Mouse (Mus musculus) megakaryocyte, embryonic 14.5 days (primary cell): ENCODE measurements around the gene Kctd6. TPM values are rescaled to one million over a fixed set of nuclear protein-coding genes. Genes with fewer than 3 reads are reported as not detected.

Source experiments
- H3K27me3 ChIP-seq: replicated peaks from 2 replicates; pipeline ENCODE3; 2012; ENCODE audit warnings: inconsistent platforms
- H3K36me3 ChIP-seq: replicated peaks from 2 replicates; pipeline ENCODE3; 2012; ENCODE audit warnings: low read length, inconsistent platforms, mixed read lengths
- H3K4me1 ChIP-seq: 2 replicates; pipeline ENCODE4 v1.6.1; 2012; ENCODE audit warnings: inconsistent platforms
- H3K4me3 ChIP-seq: replicated peaks from 2 replicates; pipeline ENCODE3; 2012; ENCODE audit warnings: moderate library complexity, mild to moderate bottlenecking, inconsistent platforms
- H3K9me3 ChIP-seq: 2 replicates; pipeline ENCODE4 v1.6.1; 2012; ENCODE audit warnings: inconsistent platforms
- FLI1 ChIP-seq: IDR thresholded peaks from 2 replicates; pipeline ENCODE4 v1.6.1; 2012; ENCODE audit warnings: low read length, inconsistent platforms, mixed read lengths
- GATA1 ChIP-seq: IDR thresholded peaks from 3 replicates; pipeline ENCODE4 v1.6.1; 2012; ENCODE audit warnings: mixed read lengths, low read length, inconsistent platforms, borderline replicate concordance
- polyA plus RNA-seq: library from polyadenylated mRNA; stranded (reverse); fragments of >175 nt; gene quantifications from 2 replicates; pipeline ENCODE4 v1.2.3, GENCODE M21; 2012; ENCODE audit warnings: low replicate concordance; ENCODE audit not compliant: insufficient read depth

Kctd6 gene
- polyA plus RNA-seq, 1 experiment: 0.16 TPM

DNA sequence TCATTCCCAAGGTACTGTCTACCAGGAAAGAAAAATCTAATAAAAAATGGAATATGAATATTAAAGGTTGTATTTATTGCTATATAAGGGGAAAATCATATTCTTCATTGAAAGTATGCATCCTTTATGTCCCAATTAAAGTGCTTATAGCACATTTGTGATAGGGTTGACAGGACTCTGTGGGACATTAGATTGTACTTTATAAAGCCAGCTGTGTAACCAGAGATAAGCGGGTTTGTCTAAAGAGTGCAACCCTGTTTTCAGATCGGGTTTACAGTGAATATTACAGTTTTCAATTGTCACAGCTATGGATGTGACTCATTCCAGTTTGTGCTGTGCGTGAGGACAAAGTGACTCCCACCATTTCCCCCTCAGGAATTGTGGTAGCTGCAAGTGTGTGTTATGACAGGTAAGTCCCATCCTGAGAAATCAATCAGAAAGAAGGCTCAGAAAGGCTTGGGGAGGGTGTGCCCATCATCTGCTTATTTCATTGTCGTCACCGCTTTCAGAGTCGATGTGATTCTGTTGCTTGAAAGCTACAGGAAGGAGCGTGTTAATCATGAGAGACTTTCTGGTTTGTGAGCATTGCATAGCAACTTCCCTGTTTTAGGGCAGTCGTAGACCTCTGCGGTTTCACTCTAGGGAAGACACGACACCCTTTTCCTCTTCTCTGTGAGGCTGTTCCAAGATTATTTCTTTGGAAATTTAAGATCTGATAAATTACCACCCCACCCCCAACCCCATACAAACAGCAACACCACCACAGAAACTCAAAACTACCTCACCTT lies 9.8 kb downstream of the Kctd6 start:
- Histone ChIP-seq H3K4me1 (peaks cover 7% of the 10 kb centered on the region), H3K9me3 (no peaks in the 10 kb centered on the region), H3K27me3 (peaks cover 9% of the 10 kb centered on the region), H3K4me3 (peak overlapping the region; percentile 33), H3K36me3 (peaks cover 5% of the 10 kb centered on the region)
- TF ChIP-seq FLI1 (no peak), GATA1 (no peak)

DNA sequence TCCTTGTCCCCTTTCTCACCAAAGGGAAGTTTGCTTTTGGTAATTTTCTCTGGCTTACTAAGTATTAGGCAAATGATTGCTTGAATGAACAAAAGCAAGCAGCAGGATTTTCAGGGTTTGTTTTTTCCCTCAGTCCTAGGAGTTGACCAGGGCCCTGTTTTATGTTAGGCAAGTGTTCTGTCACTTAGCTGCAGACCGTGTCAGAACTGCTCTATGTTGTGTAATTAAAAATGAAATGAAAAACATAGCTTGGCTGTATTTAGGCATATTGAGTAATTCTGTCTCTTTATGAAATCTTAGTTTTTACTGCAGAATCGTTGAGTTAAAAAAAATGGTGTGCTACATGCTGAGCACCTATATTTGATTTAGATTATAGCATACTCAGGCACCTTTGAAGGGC lies 10.9 kb downstream of the Kctd6 start:
- Histone ChIP-seq H3K4me3 (no peak overlapping the region), H3K4me1 (peaks cover 11% of the 10 kb centered on the region), H3K9me3 (no peaks in the 10 kb centered on the region), H3K27me3 (peaks cover 11% of the 10 kb centered on the region), H3K36me3 (peaks cover 5% of the 10 kb centered on the region)
- no peak for TF ChIP-seq GATA1
- no peak for TF ChIP-seq FLI1

DNA sequence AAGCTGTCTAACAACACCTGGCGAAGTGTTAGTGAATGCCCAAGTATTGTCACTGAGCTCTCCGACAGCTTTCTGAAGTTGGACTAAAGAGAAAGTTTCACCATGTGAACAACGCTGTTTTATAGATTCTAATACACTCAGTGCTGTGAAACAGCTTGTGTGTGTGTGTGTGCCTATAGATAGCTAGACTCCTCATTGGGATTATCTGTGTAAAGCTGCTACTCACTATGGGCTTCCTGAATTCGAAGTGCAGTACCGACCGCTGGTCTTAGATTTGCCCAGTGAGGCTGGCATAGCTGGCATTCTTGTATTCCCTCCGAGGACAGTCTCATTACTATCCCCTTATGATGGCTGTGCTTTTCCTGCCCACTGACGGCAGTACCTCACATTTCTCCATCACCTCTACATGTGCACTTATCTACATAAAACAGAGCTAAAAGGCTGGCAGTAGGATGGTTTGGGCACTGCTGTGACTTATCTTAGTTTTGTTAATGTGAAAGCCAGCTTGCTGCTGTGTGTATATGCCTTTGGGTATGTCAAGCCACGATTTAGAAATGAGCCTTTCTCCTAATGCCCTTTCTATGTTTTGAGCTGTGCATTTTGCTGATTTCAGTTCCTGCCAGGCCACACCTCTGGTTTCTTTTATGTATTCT lies 15.6 kb downstream of the Kctd6 start:
- Histone ChIP-seq H3K9me3 (no peaks in the 10 kb centered on the region), H3K4me1 (peaks cover 20% of the 10 kb centered on the region), H3K36me3 (no peaks in the 10 kb centered on the region), H3K4me3 (no peak overlapping the region), H3K27me3 (peaks cover 19% of the 10 kb centered on the region)
- no peak for TF ChIP-seq FLI1
- TF ChIP-seq GATA1: no peak

DNA sequence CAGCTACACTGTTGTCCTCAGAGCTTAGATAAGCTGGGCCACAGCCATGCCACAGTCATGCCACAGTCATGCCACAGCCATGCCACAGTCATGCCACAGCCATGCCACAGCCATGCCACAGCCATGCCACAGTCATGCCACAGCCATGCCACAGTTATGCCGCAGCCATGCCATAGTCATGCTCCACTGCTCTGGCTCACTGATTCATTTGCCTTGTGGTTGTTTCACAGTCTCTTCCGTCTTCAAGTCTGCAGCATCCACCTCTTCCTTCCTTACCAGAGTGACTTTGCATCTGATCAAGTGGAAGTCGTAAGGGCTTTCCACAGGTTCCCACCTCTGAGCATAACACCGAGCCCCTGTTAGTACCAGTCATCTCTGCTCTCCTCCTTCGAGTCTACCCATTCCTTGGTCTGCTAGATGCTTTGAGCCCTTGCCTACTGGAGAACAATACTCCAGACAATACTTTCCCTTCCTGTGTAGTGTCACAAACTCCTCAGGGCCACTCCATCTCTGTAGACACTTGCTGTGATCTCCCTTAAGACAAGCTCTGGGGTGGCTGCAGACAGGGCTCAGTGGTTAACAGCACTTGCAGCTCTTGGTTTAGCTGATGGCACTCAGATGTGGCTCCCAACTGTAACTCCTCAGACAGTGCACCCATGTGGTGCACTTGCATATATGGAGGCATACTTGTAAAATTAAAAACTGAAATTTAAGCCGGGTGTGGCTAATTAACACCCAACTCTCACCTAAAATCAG lies 18.4 kb downstream of the Kctd6 start:
- Histone ChIP-seq H3K4me3 (peak overlapping the region; percentile 77), H3K4me1 (peaks cover 20% of the 10 kb centered on the region), H3K36me3 (no peaks in the 10 kb centered on the region), H3K27me3 (peaks cover 13% of the 10 kb centered on the region), H3K9me3 (no peaks in the 10 kb centered on the region)
- TF ChIP-seq FLI1 (no peak), GATA1 (no peak)

DNA sequence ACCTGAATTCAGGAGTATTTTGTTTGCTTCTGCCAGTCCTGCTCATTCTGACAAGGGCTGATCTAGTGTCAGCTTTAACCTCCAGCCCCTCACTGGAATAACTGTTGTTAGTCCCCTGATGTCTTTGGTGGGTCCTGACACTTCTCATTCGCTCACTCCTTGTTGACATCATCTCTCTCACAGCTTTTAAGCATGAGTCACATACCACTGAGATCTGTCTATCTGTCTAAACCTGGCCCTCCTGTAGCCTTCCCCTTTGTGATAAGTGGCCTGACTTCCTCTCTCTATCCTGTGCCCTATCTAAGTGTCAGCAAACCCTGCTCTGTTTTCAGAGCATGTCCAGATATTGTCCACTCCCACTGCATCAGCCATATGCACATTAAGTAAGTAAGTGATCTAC lies 19.3 kb downstream of the Kctd6 start:
- Histone ChIP-seq H3K4me3 (no peak overlapping the region), H3K9me3 (no peaks in the 10 kb centered on the region)

DNA sequence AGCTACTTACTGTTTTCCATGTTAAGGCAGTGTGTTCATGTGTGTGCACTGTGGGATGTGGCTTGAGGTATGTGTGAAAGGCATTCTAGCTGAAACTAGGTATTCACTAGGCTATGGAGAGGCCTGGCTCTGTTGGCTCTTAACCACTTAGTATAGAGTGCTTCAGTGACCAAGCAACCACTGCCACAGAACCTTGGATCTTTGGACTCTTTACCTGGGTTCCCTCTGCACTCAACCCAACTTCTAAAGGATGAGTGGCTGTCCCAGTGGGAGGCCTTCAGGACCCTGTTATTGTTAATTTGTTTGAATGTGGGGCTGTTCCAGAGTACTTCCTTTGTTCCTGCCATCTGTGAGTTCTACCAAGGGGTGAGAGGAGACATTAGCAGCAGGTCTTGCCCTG lies 27.9 kb downstream of the Kctd6 start:
- no peaks in the 10 kb centered on the region for H3K36me3 ChIP-seq
- no peak overlapping the region for H3K4me3 ChIP-seq
- H3K9me3 ChIP-seq: no peaks in the 10 kb centered on the region
- TF ChIP-seq GATA1 (no peak), FLI1 (no peak)
- H3K27me3 ChIP-seq: peaks cover 22% of the 10 kb centered on the region
- no peaks in the 10 kb centered on the region for H3K4me1 ChIP-seq

More for the DNA sequence above, 19.3 kb downstream of the Kctd6 start:
- Histone ChIP-seq H3K4me1 (peaks cover 20% of the 10 kb centered on the region), H3K27me3 (peaks cover 13% of the 10 kb centered on the region), H3K36me3 (no peaks in the 10 kb centered on the region)
- TF ChIP-seq GATA1: no peak
- no peak for TF ChIP-seq FLI1

DNA sequence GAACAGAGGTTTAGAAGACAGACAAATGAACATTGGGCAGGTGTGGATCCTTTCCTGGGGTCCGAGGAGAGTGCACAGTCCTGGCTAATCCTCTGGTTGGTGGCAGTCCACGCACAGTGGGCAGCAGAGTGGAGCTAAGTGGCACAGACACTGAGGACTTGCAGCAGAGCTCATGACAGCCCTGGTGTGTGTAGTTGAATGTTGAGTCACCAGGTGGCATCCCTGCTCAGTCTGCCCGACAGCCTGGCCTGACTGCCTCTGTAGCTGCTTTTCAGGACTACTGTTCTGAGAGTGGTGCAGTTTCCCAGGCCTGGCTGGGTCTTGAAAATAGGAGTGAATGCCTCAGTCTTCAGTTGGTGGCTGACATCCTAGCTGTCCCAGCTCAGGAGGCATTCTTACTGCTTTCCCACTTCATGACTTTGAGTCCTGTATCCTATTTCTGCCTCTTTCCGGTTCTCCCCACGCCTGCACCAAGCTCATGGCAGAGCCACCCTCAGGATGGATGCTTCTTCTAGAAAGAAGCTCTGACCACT lies 28.5 kb downstream of the Kctd6 start:
- Histone ChIP-seq H3K9me3 (no peaks in the 10 kb centered on the region), H3K4me1 (no peaks in the 10 kb centered on the region), H3K4me3 (no peak overlapping the region), H3K36me3 (no peaks in the 10 kb centered on the region), H3K27me3 (peaks cover 23% of the 10 kb centered on the region)
- TF ChIP-seq GATA1 (no peak), FLI1 (no peak)

DNA sequence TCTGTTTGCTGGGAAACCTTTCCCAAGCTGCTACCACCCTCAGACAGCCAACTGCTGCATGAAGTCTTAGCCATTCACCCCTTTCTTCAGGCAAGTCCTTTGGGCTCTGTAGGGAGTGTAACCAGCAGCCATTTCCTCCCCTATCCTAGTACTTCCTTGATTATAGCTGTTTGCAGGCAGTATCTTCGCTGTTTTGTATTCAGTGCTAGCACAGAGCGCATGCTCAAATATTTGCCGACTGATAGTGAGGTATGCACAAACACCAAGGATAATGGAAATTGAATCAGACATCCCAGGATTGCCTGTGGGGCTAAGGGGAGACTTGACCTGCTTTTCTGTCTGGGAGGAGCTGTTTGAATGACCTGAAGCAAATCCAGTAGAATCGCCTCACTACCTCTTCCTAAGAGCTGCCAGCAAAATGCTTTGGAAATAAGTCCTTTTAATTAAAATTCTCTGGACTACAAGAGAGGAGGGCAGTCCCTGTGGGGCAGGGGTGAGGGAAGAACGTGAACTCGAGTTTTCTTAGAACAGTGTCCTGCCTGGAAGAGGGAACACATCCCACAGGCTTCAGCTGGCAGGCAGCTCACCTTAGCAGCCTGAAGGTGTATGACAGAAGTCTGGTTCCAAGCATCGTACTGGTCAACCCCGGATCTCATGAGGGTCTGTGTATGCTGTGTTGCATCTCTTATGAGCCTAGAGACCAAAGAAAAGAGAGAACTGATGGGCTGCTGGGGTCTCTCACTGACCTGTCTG lies 29.4 kb downstream of the Kctd6 start:
- TF ChIP-seq GATA1 (no peak), FLI1 (no peak)
- H3K4me1 ChIP-seq: no peaks in the 10 kb centered on the region
- no peak overlapping the region for H3K4me3 ChIP-seq
- no peaks in the 10 kb centered on the region for H3K9me3 ChIP-seq
- no peaks in the 10 kb centered on the region for H3K36me3 ChIP-seq
- peaks cover 26% of the 10 kb centered on the region for H3K27me3 ChIP-seq

DNA sequence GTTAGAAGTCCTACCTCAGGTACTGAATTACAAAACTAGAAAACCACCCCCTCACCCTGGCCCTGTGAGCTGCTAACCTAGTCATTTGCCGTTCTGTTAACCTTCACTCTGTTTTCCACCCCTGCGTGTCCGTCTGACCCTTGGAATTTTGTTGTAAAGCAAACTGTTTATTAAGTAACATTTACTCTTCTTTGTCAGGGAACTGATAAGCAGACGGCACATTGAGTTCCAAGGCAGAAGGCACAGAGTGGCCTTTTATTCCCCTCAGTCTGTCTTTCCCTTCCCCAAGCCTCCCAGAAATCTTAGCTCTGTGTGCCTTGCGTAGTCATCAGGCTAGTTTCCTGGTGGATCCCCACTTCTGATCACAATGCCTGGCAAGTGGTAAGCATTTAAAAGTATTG lies 30.3 kb downstream of the Kctd6 start:
- peaks cover 28% of the 10 kb centered on the region for H3K27me3 ChIP-seq
- H3K4me1 ChIP-seq: no peaks in the 10 kb centered on the region
- no peak for TF ChIP-seq FLI1
- TF ChIP-seq GATA1: no peak
- H3K4me3 ChIP-seq: no peak overlapping the region
- H3K9me3 ChIP-seq: no peaks in the 10 kb centered on the region
- H3K36me3 ChIP-seq: no peaks in the 10 kb centered on the region
